Mouse (Mus musculus) testis, adult 2 months (tissue): ENCODE results near the gene Tmem30c. TPM values are rescaled to one million over a fixed set of nuclear protein-coding genes. Genes with fewer than 3 reads are reported as not detected.
A peak's percentile ranks its signal among the peaks of the same experiment; 100 is the strongest.
"Not testable (repeated sequence)": the region's sequence is repeated elsewhere in the genome, so short reads cannot be mapped to it uniquely, and the experiment has no call there.

Experiments
- H3K27ac ChIP-seq: fragments of 200-500 bp; 2 replicates; pipeline ENCODE4 v1.5.1; 2012; ENCODE audit warnings: low read depth, low read length; ENCODE audit not compliant: control insufficient read depth, insufficient read depth
- H3K27me3 ChIP-seq: fragments of 200-500 bp; 2 replicates; pipeline ENCODE4 v1.6.1; 2012; ENCODE audit warnings: mild to moderate bottlenecking, low read length, moderate library complexity; ENCODE audit not compliant: control insufficient read depth, insufficient read depth
- H3K36me3 ChIP-seq: fragments of 200-500 bp; 2 replicates; pipeline ENCODE4 v1.6.1; 2012; ENCODE audit warnings: mild to moderate bottlenecking, low read length; ENCODE audit not compliant: control insufficient read depth, insufficient read depth
- H3K4me1 ChIP-seq: fragments of 200-500 bp; 2 replicates; pipeline ENCODE4 v1.6.1; 2012; ENCODE audit warnings: low read length; ENCODE audit not compliant: control insufficient read depth, insufficient read depth
- H3K4me3 ChIP-seq: fragments of 200-500 bp; 2 replicates; pipeline ENCODE4 v1.5.1; 2012; ENCODE audit warnings: low read depth, mild to moderate bottlenecking, low read length, moderate library complexity, mixed read lengths; ENCODE audit not compliant: control insufficient read depth
- CTCF ChIP-seq: fragments of 200-500 bp; IDR thresholded peaks from 2 replicates; pipeline ENCODE4 v1.5.1; 2012; ENCODE audit warnings: low read depth, mild to moderate bottlenecking, inconsistent platforms, low read length, moderate library complexity; ENCODE audit not compliant: control insufficient read depth, insufficient read depth, insufficient replicate concordance
- POLR2A ChIP-seq: fragments of 200-500 bp; IDR thresholded peaks from 2 replicates; pipeline ENCODE4 v1.6.1; 2012; ENCODE audit warnings: low read depth, mild to moderate bottlenecking, inconsistent platforms, low read length, moderate library complexity; ENCODE audit not compliant: control insufficient read depth
- polyA plus RNA-seq: library from polyadenylated mRNA; depleted of rRNA; stranded (reverse); fragments of >200 nt; gene quantifications from 2 replicates; pipeline ENCODE4 v1.2.3, GENCODE M21; 2012

The Tmem30c gene
- polyA plus RNA-seq, 1 experiment: 66.3 TPM

DNA sequence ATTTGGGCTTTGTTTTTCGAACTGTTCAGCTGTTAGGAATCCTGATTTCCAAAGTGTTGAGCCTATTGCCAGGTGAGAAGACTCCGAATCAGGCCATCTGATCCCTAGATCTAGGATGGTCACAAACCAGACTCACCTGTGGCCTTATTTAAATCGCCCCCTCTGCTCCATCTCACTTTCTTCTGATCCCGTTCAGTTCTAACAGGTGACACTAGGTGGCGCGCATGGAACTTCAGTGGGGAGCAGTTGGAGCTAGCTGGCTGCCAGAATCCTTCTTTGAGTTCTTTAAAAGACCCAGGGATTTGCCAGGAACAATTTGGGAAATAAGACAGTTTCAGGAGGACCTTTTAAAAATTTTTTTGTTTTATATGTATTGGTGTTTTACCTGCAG lies 48.8 kb downstream of the Tmem30c start:
- H3K4me1 ChIP-seq: no peaks in the 10 kb centered on the region; the same call in 1 of the 2 replicates
- no peaks in the 10 kb centered on the region for H3K36me3 ChIP-seq
- H3K27ac ChIP-seq: no peak overlapping the region
- no peaks in the 10 kb centered on the region for H3K27me3 ChIP-seq
- TF ChIP-seq CTCF: peak; percentile 57; the same call in 1 of the 2 replicates
- no peak for TF ChIP-seq POLR2A
- H3K4me3 ChIP-seq: no peak overlapping the region

DNA sequence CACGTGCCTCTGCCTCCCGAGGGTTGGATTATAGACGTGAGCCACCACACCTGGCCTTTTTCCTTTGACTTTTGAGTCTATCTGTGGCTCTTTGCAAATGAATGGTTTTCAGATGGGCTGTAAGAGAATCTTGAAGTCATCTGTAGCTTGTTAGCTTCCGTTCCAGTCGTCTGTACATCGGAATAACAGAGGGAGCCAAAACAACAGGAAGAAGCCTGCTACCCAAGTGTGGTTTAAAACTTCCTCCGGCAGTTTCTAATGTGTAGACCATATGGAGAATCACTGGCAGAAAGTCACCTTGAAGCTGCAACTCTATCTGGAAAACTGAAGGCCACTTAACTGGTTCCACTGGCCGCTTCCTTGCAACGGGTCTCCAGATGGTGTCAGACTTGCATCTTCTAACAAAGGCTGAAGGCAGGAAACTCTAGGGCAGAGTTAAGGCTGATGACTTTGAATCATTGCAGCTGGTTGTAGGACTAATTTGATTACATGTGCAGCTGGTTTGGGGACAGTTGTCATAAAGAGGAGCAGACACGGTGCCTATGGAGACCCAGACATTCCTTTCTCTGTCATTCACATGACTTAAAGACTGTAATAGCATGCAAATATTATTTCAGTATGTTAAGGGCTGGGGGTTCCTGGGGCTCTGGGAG lies 49.3 kb downstream of the Tmem30c start:
- Histone ChIP-seq H3K4me1 (no peaks in the 10 kb centered on the region; the same call in 1 of the 2 replicates), H3K27me3 (no peaks in the 10 kb centered on the region), H3K36me3 (no peaks in the 10 kb centered on the region), H3K4me3 (no peak overlapping the region), H3K27ac (no peak overlapping the region)
- TF ChIP-seq POLR2A (no peak), CTCF (no peak)

DNA sequence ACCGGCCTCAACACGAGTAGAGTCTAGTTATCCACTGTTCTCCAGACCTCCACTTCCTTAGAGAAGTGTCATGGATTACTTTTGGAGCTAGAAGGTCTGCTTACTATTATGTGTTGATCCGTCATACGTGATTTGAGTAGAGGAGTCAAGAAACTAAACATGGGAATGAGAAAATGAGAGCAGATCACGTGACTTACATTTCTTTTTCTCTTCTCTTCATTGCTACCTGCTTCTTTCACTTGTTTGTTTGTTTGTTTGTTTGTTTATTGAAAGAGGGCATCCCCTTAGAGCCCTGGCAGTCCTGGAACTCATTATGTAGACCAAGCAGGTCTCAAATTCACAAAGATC lies 49.8 kb downstream of the Tmem30c start:
- Histone ChIP-seq H3K4me3 (no peak overlapping the region), H3K27me3 (no peaks in the 10 kb centered on the region), H3K36me3 (no peaks in the 10 kb centered on the region), H3K27ac (no peak overlapping the region), H3K4me1 (no peaks in the 10 kb centered on the region; the same call in 1 of the 2 replicates)
- TF ChIP-seq POLR2A (no peak), CTCF (no peak)

- H3K36me3 ChIP-seq: no peaks in the 10 kb centered on the region
- H3K4me3 ChIP-seq: no peak overlapping the region
- H3K27ac ChIP-seq: no peak overlapping the region
- no peak for TF ChIP-seq POLR2A
- no peak for TF ChIP-seq CTCF
- no peaks in the 10 kb centered on the region for H3K27me3 ChIP-seq
- peaks cover under 1% of the 10 kb centered on the region; the same call in 1 of the 2 replicates for H3K4me1 ChIP-seq
Measured at GRCm38 (mm10) chr16:57235871-57236510, 56.7 kb downstream of the Tmem30c start.

DNA sequence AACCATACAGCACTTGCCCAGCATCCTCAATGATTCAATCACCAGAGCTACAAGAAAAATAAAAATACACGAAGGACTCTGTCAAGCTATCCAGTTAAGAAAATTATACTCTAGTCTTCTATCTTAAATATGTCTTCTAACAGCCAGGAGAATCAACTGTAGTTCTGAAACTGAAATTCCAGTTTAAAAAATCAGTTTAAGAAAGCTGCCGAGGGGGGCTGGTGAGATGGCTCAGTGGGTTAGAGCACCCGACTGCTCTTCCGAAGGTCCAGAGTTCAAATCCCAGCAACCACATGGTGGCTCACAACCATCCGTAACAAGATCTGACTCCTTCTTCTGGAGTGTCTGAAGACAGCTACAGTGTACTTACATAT lies 60.7 kb downstream of the Tmem30c start:
- H3K4me1 ChIP-seq, H3K27ac ChIP-seq, H3K36me3 ChIP-seq, H3K27me3 ChIP-seq, H3K4me3 ChIP-seq: not testable (repeated sequence)

GRCm38 (mm10) chr16:57231089-57231936 lies 61.4 kb downstream of the Tmem30c start, which contains the start of gene Tbc1d23:
TSS of gene Tbc1d23 (minus strand) at chr16:57231504.
- no peaks in the 10 kb centered on the region for H3K27me3 ChIP-seq
- TF ChIP-seq CTCF (no peak), POLR2A (peak; percentile 70; the same call in 1 of the 2 replicates)
- H3K27ac ChIP-seq: peak within 1 kb of the TSS; percentile 90

DNA sequence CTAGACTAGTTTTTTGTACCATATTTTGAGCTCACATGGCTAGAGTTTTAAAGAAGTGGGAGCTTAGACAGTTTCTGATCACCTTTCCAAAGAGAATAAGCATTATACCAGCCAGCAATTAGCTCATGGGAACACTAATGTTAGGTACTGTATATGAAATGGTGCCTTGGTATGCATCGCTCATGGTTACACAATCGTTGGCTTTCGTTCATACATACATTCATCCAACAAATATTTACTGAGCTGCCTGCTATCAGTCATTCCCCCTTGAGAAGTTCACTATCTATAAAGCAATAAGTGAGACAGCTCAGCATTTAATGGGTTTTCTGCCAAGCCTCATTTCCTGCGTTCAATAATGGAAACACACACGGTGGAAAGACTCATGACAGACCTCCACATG lies 66.2 kb downstream of the Tmem30c start:
- H3K4me1 ChIP-seq: peaks cover 5% of the 10 kb centered on the region
- H3K4me3 ChIP-seq: no peak overlapping the region
- H3K27ac ChIP-seq: no peak overlapping the region
- no peak for TF ChIP-seq CTCF
- no peak for TF ChIP-seq POLR2A
- no peaks in the 10 kb centered on the region for H3K27me3 ChIP-seq
- no peaks in the 10 kb centered on the region for H3K36me3 ChIP-seq

More at GRCm38 (mm10) chr16:57231089-57231936, 61.4 kb downstream of the Tmem30c start, which contains the start of gene Tbc1d23:
- H3K4me3 ChIP-seq: peak within 1 kb of the TSS; percentile 100
- H3K4me1 ChIP-seq: peaks cover 5% of the 10 kb centered on the region
- H3K36me3 ChIP-seq: no peaks in the 10 kb centered on the region
